Mouse (Mus musculus): ENCODE results near the gene Tmsb15b1.
"Not testable (repeated sequence)": the region's sequence is repeated elsewhere in the genome, so short reads cannot be mapped to it uniquely, and the experiment has no call there.

The Tmsb15b1 gene

GRCm38 (mm10) chrX:136976424-136977084, at the start of gene Tmsb15b1, which contains the start of gene Tmsb15l:
TSS of gene Tmsb15b1 (minus strand) at chrX:136976874.
TSS of gene Tmsb15l (minus strand) at chrX:136976869.
- DNase-seq (ENCODE audit: low read depth), result peak; percentile 29

GRCm38 (mm10) chrX:137019310-137019709, 42.6 kb upstream of the Tmsb15b1 start:
- peak; percentile 74 for DNase-seq (ENCODE audit: low read depth)

- DNase-seq (ENCODE audit: low read depth), result no peak
These were observed 41.0 kb upstream of the Tmsb15b1 start for GRCm38 (mm10) chrX:137017668-137018067.

DNA sequence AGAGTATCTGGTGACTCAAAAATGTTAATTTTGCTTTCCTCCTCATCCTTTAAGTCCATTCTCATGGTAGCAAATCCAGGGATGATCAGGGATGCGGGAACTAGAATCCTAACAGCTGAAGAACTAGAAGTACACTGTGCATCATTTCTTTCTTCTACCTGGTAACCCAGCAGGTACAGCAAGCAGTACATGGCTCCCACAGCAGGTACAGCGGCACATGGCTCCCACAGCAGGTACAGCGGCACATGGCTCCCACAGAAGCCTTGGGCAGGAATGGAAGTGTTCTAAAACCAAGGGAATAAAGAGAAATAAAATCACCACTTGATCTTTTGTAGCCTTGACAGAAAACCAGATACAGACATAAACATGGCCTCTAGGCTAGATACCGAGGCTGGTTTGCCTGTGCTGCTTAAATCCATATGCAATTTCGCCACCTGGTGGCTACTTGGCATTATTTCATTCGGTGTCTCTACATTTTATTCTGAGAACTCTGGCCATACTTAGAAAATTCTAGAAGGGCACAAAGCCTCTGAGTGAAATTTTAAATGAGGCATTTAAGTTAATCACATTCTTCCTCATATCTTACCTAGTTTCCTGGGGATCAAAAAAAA, 38.5 kb upstream of the Tmsb15b1 start:
- peak; percentile 80 for DNase-seq (ENCODE audit: low read depth)

- no peak for DNase-seq (ENCODE audit: low read depth)
These were observed 19.6 kb upstream of the Tmsb15b1 start for GRCm38 (mm10) chrX:136996256-136996655.

- DNase-seq (ENCODE audit: low read depth), result no peak
These were observed 17.0 kb upstream of the Tmsb15b1 start for GRCm38 (mm10) chrX:136993641-136994040.

DNA sequence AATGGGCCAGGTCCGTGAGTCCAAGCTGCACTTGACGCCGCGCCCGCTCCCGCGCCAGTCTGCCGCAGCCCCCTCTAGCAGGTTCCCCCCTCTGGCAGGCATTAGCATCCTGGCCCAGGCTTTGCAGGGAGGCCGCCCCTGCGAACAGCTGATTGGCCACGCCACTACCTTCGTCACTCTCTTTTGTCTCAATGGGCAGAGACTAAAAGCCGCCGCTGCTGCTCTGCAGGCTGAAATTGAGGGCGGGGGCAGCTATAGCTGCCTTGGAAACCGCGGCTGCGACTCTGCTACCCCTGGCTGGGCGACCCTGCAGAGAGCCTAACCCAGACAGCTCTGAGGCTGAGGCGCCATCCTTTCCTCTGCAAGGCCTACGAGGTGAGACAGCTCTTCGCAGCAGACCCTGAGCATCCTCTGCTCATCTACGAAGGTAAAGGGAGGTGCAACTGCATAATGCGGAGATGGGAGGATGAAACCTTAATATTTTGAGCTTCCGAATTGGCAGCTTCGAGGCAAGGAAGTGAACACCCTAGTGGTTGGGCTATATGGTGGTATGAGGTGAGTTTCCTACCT, 16.4 kb upstream of the Tmsb15b1 start, which contains the start of gene Zcchc18:
TSS of gene Zcchc18 (plus strand) at position 178 of the 570 bp plus-strand sequence.
- DNase-seq (ENCODE audit: low read depth), result no peak

GRCm38 (mm10) chrX:136992191-136992965, 15.7 kb upstream of the Tmsb15b1 start:
- no peak for DNase-seq (ENCODE audit: low read depth)

DNA sequence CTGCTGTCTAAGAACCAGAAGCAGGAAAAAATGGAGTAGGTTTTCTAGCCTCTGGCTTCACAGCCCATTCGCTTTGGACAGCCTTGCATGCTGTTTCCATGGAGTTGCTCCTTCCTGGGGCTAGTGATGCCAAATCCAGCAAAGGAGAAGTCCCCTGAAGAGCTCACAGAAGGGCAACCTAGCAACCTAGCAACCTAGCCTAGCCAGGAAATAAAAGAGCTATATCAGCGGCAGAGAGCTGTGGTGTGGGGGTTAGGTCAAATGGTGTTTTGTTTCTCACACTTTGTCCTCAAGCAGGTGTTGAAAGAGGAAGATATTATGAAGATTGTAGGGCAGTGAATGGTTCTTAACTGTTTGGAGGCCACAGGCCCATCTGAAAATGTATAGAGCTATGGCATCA, 14.6 kb upstream of the Tmsb15b1 start:
- no peak for DNase-seq (ENCODE audit: low read depth)

DNA sequence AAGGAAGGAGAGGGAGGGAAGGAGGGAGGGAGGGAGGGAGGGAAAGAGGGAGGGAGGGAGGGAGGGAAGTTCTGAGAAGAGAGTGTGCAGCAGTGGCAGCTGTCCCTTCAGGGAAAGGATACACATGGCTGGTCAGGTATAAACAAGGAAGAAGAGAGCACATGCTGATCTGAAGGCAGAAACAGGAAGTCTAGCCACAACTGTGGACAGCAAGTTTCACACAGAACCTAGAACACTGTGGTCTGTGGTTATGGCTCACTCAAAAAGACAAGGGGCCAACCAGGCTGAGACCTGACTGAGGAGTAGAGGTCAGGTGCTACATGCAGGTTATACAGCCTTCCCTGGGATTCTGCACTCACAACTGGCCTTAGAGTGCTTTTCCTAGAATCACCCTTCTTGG, 9.4 kb upstream of the Tmsb15b1 start:
- no peak for DNase-seq (ENCODE audit: low read depth)

DNA sequence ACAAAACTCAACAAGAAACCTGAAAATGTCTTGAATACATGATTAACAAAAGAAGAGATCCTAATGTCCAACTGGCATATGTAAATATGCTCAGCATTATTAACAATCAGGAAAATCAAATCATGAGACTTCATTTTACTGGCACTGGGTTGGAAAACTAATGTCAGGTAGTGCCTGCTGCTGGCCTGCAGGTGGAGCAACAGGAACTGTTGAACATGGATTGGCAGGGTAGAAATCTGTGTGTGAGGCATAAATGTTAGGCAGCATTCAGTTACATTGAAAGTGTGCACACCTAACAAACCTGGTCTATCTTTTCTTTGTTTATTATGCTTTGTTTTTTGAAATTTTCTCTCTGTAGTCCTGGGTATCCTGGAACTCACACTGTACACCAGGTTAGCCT, 1.9 kb upstream of the Tmsb15b1 start:
- DNase-seq (ENCODE audit: low read depth), result peak; percentile 17

DNA sequence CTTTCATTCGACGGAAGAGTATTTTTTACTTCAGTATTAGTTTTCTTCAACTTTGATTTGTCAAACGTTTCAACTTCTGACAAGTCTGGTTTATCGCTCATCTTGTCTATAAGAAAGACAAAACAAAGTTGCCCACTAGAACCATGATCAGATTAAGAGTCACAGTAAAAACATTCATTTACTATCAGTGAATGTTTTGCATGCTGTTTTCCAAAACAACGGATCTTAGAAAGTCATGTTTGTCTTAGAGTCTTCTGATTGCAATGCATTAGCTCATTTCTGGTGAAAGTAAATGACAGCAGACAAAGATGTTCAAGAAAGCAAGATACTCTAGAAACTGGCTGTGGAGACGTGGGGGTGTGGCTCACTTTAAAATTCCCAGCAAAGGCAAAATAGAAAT, 1.3 kb downstream of the Tmsb15b1 start, which contains the start of gene Tmsb15b2:
TSS of gene Tmsb15b2 (minus strand) at position 101 of the 400 bp plus-strand sequence.
- not testable (repeated sequence) for DNase-seq (ENCODE audit: low read depth)

DNA sequence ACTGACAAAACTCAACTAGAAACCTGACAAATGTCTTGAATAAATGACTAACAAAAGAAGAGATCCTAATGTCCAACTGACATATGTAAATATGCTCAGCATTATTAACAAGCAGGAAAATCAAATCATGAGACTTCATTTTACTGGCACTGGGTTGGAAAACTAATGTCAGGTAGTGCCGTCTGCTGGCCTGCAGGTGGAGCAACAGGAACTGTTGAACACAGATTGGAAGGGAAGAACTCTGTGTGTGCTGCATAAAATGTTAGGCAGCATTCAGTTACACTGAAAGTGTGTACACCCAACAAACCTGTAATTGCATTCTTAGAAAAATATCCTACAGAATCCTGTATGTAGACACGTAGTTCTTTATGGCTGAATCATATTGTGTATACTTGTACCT, 17.0 kb downstream of the Tmsb15b1 start:
- DNase-seq (ENCODE audit: low read depth), result peak; percentile 19

- DNase-seq (ENCODE audit: low read depth), result not testable (repeated sequence)
These were observed 18.4 kb downstream of the Tmsb15b1 start for GRCm38 (mm10) chrX:136958300-136958699.

DNA sequence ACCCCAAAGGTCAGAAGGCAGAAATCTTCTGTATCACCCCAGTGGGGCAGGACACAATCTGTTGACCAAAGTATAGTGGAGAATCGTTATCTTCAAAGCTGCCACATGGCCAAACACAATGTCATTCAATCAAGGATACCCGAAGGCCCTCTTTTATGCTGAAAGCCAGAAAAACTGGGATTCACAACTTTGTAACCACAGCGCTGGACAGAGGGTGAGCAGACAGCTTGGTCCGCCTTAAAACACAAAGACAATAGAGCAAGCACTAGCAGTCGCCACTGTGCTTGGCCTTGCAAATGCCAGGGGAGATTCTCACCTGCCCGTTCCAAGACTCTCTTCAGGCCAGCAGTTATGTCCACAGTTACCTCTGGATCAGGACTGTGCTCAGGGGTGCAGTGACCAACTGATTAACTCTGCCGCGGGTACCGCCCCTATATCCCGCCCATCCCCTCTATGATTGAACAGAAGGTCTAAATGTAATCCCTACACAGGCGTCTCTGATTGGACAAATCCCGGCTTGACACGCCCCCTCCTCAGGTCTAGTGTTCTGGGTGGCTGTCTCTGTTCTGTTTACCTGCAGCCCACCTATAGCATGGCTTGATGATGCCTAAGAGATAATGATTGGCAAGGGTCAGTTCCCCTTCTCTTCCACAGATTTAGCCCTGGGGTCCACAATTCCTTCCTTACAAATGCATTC, 18.9 kb downstream of the Tmsb15b1 start:
- DNase-seq (ENCODE audit: low read depth), result not testable (repeated sequence)

DNA sequence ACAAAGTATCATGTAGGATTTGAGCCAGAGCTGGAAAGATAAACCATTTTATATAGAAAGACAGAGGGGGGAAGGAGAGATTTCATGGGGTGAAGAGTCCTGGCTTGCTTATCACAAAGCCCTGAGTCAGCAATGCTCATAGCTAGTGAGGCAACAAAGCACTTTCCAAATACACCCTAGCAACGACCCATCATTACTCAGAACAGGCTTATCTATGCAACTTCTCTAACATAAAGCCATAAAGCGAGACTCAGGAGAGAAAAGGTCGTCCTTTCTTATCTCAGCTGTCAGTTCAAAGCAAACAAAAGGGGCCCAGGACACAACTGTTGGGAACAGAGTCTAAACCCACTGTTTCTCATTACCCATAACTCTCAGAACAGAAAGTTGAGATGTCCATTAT, 38.7 kb downstream of the Tmsb15b1 start:
- DNase-seq (ENCODE audit: low read depth), result no peak

DNA sequence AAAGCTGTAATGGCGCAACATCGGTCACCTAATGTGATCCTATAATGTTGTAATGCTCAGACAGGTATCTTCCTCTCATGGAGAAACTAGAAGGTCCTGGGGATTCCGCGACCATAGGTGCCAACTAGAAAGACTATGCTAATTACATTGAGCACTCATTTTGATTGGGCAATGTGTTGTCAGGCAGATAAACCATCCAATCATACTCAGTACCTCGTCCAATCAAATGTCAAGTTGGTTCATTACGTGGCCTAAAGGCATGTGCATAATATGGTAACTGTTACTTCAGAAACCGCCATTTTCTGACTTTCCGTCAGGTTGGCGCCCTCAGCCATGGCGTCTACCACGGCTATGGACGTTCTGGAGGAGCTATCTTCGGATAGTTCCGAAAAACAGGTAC, 49.6 kb downstream of the Tmsb15b1 start, which contains the start of gene H2bfm:
TSS of gene H2bfm (plus strand) at position 295 of the 400 bp plus-strand sequence.
- DNase-seq (ENCODE audit: low read depth), result no peak

GRCm38 (mm10) chrX:136925863-136926262, 50.8 kb downstream of the Tmsb15b1 start:
- no peak for DNase-seq (ENCODE audit: low read depth)
